Mouse (Mus musculus): ENCODE measurements at regions not wholly inside any gene's neighbourhood (a gene's known extent, or its start where the extent isn't known, plus 50 kb on each side); places are given as distances from the start of the nearest gene placed in this dataset.

DNA sequence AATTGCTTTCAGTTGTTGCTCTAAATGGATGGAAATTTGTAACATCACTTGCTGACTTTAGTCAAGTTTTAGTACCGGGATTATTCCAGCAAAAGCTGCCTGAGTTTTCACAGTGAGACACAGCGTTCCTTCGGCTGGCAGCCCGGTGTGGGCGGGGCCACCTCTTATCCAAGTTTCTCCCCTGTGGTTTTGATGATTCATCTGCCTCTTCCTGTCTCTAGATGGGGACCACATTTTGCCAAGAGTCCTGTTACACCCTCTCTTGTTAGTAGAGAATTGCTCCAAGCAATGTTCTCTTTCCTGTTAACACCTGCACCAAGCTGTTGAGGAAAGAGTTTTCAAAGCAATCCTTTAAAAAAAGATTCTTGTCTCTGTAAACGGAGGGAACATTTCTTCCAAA lies 254.2 kb upstream of the Gm5148 start:
- no peak overlapping the region for H3K27ac ChIP-seq (ENCODE audit: low read depth, low read length)
- no peak overlapping the region for H3K9ac ChIP-seq
- no peaks in the 10 kb centered on the region for H3K27me3 ChIP-seq (ENCODE audit: insufficient read depth, low read length)
- no peak for ATAC-seq
- H3K36me3 ChIP-seq (ENCODE audit: insufficient read depth) = no peaks in the 10 kb centered on the region
- no peak for TF ChIP-seq CTCF (IDR thresholded peaks at IDR 0.05; ENCODE audit: low read depth)
- H3K4me1 ChIP-seq (ENCODE audit: insufficient read depth) = no peaks in the 10 kb centered on the region
- no peak overlapping the region for H3K4me3 ChIP-seq (ENCODE audit: low read depth, low read length)
- no peak for DNase-seq
- WGBS = 34% methylated on average over 6 of the region's 6 CpGs
- H3K4me2 ChIP-seq (ENCODE audit: low read depth) = no peak overlapping the region
- H3K9me3 ChIP-seq (ENCODE audit: low read length) = no peaks in the 10 kb centered on the region

DNA sequence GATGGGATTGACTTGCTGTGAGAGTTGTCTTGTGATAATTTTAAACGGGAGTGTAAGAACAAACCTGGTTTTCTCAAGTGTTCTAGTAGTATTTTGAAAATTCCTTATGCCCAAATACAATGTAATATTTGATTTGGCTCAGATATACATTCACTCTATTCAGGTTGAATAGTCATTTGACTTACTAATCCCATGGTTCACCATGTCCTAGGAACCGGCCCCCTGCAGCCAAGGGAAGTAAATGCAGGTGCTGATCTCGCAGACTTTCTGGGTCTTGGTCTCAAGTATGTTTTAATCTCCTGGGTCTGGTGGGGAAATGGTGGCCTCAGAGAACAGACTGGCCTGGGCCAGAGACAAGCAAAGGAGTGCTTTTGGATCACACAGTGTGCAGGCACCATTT lies 253.2 kb upstream of the Gm5148 start:
- no peaks in the 10 kb centered on the region for H3K4me1 ChIP-seq (ENCODE audit: insufficient read depth)
- 70% methylated on average over 3 of the region's 3 CpGs for WGBS
- H3K4me3 ChIP-seq (ENCODE audit: low read depth, low read length) = no peak overlapping the region
- no peaks in the 10 kb centered on the region for H3K27me3 ChIP-seq (ENCODE audit: insufficient read depth, low read length)
- H3K36me3 ChIP-seq (ENCODE audit: insufficient read depth) = no peaks in the 10 kb centered on the region
- H3K9me3 ChIP-seq (ENCODE audit: low read length) = no peaks in the 10 kb centered on the region
- TF ChIP-seq CTCF (IDR thresholded peaks at IDR 0.05; ENCODE audit: low read depth) = no peak; the same call in 1 of the 2 replicates
- no peak overlapping the region for H3K4me2 ChIP-seq (ENCODE audit: low read depth)
- no peak for ATAC-seq
- DNase-seq = no peak
- no peak overlapping the region for H3K9ac ChIP-seq
- no peak overlapping the region for H3K27ac ChIP-seq (ENCODE audit: low read depth, low read length)

DNA sequence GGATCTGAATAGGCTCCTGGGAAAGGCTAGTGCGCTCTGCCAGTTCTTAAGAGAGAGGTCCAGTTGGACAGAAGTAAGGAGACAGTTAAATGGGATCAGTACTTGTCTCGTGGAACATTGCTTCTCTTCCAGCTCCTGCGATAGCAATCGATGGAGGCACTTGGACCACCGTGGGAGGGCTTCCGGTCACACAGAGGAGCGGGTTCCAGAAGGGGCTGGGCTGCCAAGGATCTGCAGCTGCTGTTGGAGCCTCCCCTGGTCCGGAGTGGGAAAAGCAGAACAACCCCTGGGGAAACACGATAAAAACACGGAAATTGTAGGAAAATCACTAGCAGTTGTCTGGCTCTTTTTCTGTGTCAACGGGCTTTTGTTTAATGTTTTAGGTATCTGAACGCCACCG lies 252.3 kb upstream of the Gm5148 start:
- TF ChIP-seq CTCF (IDR thresholded peaks at IDR 0.05; ENCODE audit: low read depth) = no peak
- H3K9ac ChIP-seq = 0 out of 2 replicates have a peak overlapping the region, but pooled peaks have one; percentile 14
- H3K27ac ChIP-seq (ENCODE audit: low read depth, low read length) = no peak overlapping the region
- no peaks in the 10 kb centered on the region for H3K27me3 ChIP-seq (ENCODE audit: insufficient read depth, low read length)
- peak; percentile 42; the same call in 1 of the 2 replicates for ATAC-seq
- peak overlapping the region; percentile 12 for H3K4me3 ChIP-seq (ENCODE audit: low read depth, low read length)
- H3K36me3 ChIP-seq (ENCODE audit: insufficient read depth) = no peaks in the 10 kb centered on the region
- peak overlapping the region; percentile 43 for H3K4me2 ChIP-seq (ENCODE audit: low read depth)
- H3K9me3 ChIP-seq (ENCODE audit: low read length) = no peaks in the 10 kb centered on the region
- no peaks in the 10 kb centered on the region for H3K4me1 ChIP-seq (ENCODE audit: insufficient read depth)
- WGBS = 14% methylated on average over 13 of the region's 13 CpGs
- peak; percentile 43 for DNase-seq

DNA sequence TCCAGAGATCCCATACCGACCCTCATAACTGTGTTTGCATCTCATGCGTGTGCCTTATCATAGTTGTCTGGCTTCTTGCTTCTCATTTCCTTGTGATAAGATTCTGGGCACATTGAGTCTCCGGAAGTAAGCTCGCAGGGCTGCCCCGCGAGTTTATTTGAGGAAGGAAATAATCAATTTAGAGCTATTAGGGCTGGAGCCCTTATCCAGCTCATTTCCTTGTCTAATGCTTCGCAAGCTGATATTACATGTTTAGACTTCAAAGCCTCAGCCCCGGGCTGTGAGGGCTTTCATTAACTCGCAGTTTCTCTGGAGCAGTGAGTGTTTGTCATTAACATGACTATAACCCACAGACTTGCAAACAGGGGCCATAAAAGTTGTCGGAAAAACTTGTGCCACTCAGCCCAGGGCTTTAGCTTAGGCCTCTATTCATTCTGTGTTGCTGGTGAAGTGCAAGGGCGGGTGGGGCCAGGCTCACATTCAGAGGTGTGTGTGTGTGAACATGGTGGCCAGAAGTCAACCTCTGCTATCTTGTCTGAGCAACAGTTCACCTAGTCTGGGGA lies 251.0 kb upstream of the Gm5148 start:
- H3K36me3 ChIP-seq (ENCODE audit: insufficient read depth) = no peaks in the 10 kb centered on the region
- H3K4me2 ChIP-seq (ENCODE audit: low read depth) = no peak overlapping the region
- H3K9ac ChIP-seq = no peak overlapping the region
- TF ChIP-seq CTCF (IDR thresholded peaks at IDR 0.05; ENCODE audit: low read depth) = no peak
- H3K9me3 ChIP-seq (ENCODE audit: low read length) = no peaks in the 10 kb centered on the region
- H3K27me3 ChIP-seq (ENCODE audit: insufficient read depth, low read length) = no peaks in the 10 kb centered on the region
- WGBS = 25% methylated on average over 11 of the region's 11 CpGs
- H3K27ac ChIP-seq (ENCODE audit: low read depth, low read length) = no peak overlapping the region
- H3K4me1 ChIP-seq (ENCODE audit: insufficient read depth) = no peaks in the 10 kb centered on the region
- ATAC-seq = no peak
- H3K4me3 ChIP-seq (ENCODE audit: low read depth, low read length) = no peak overlapping the region
- no peak for DNase-seq

DNA sequence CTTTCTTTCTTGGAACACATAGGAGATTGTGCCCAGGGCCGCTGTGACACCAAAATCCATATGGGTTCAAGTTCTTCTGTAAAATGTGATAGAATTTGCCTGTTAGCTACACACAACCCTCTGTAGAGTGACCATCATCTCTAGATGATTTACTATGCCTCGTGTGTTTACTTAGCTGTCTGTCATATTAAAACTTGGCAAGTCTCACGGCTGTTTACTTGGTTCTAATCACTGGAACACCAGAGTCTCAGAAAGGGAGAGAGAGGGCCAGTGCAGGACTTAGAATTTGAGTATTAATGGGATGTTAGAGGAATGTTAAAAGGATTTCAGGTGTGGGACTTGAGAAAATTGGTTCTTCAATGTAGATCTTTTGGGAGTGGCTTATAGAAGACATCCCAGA lies 248.6 kb upstream of the Gm5148 start:
- no peak for TF ChIP-seq CTCF (IDR thresholded peaks at IDR 0.05; ENCODE audit: low read depth)
- H3K9ac ChIP-seq = no peak overlapping the region
- WGBS = 75% methylated on average over 3 of the region's 3 CpGs
- H3K36me3 ChIP-seq (ENCODE audit: insufficient read depth) = no peaks in the 10 kb centered on the region
- no peak for ATAC-seq
- H3K9me3 ChIP-seq (ENCODE audit: low read length) = no peaks in the 10 kb centered on the region
- no peak overlapping the region for H3K4me3 ChIP-seq (ENCODE audit: low read depth, low read length)
- no peak for DNase-seq
- no peak overlapping the region for H3K27ac ChIP-seq (ENCODE audit: low read depth, low read length)
- no peaks in the 10 kb centered on the region; the same call in 1 of the 2 replicates for H3K27me3 ChIP-seq (ENCODE audit: insufficient read depth, low read length)
- H3K4me1 ChIP-seq (ENCODE audit: insufficient read depth) = no peaks in the 10 kb centered on the region
- no peak overlapping the region for H3K4me2 ChIP-seq (ENCODE audit: low read depth)

DNA sequence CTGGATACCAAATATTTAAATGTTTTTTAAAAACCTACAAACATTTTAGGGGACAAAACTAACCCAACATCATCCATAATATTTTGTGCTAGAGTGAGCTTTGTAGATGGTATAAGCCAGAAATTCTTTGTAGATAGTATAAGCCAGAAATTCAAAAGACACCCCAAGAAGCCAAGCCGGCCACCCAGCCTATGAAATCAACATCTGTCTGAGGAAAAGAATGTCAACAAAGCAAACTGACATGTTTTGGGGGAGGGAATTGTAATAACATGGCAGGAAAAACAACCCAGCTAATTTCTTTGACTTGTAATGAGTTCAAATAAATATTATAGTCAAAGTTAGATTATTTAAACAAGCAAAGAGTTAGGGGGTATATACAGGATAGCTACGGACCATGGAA lies 246.9 kb upstream of the Gm5148 start:
- Histone ChIP-seq H3K4me3 (ENCODE audit: low read depth, low read length) (no peak overlapping the region), H3K36me3 (ENCODE audit: insufficient read depth) (no peaks in the 10 kb centered on the region), H3K27ac (ENCODE audit: low read depth, low read length) (no peak overlapping the region), H3K9me3 (ENCODE audit: low read length) (no peaks in the 10 kb centered on the region), H3K4me1 (ENCODE audit: insufficient read depth) (no peaks in the 10 kb centered on the region), H3K4me2 (ENCODE audit: low read depth) (no peak overlapping the region), H3K27me3 (ENCODE audit: insufficient read depth, low read length) (no peaks in the 10 kb centered on the region; the same call in 1 of the 2 replicates), H3K9ac (no peak overlapping the region)
- 75% methylated on average over 2 of the region's 2 CpGs for WGBS
- ATAC-seq (no peak), DNase-seq (no peak)
- TF ChIP-seq CTCF (IDR thresholded peaks at IDR 0.05; ENCODE audit: low read depth) = no peak

DNA sequence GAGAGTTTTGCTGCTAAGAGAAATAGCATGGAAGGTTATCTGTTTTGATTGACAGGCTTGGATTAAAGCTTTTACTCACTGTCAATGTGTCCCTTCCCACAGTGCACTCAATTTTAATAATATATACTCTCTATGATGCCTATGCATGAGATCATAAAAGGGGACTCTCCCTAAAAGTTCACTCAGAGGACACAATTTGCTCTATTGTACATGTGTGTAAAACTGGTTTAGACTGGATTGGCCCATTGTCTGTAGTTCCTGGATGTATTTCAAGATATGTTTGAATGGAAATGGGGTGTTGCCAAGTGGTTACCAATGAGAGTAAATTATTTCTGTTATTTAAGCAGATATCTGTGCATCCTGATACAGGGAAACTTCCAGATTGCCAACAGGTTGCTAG lies 244.4 kb upstream of the Gm5148 start:
- TF ChIP-seq CTCF (IDR thresholded peaks at IDR 0.05; ENCODE audit: low read depth) = no peak
- no peak overlapping the region for H3K4me2 ChIP-seq (ENCODE audit: low read depth)
- ATAC-seq (no peak), DNase-seq (no peak)
- no peaks in the 10 kb centered on the region for H3K4me1 ChIP-seq (ENCODE audit: insufficient read depth)
- no peak overlapping the region for H3K9ac ChIP-seq
- H3K27ac ChIP-seq (ENCODE audit: low read depth, low read length) = no peak overlapping the region
- H3K9me3 ChIP-seq (ENCODE audit: low read length) = no peaks in the 10 kb centered on the region
- no peak overlapping the region for H3K4me3 ChIP-seq (ENCODE audit: low read depth, low read length)
- no peaks in the 10 kb centered on the region for H3K36me3 ChIP-seq (ENCODE audit: insufficient read depth)
- no peaks in the 10 kb centered on the region; the same call in 1 of the 2 replicates for H3K27me3 ChIP-seq (ENCODE audit: insufficient read depth, low read length)
